Comparison of ENCODE assay signal across 9 mouse cellular contexts in the genomic region with DNA sequence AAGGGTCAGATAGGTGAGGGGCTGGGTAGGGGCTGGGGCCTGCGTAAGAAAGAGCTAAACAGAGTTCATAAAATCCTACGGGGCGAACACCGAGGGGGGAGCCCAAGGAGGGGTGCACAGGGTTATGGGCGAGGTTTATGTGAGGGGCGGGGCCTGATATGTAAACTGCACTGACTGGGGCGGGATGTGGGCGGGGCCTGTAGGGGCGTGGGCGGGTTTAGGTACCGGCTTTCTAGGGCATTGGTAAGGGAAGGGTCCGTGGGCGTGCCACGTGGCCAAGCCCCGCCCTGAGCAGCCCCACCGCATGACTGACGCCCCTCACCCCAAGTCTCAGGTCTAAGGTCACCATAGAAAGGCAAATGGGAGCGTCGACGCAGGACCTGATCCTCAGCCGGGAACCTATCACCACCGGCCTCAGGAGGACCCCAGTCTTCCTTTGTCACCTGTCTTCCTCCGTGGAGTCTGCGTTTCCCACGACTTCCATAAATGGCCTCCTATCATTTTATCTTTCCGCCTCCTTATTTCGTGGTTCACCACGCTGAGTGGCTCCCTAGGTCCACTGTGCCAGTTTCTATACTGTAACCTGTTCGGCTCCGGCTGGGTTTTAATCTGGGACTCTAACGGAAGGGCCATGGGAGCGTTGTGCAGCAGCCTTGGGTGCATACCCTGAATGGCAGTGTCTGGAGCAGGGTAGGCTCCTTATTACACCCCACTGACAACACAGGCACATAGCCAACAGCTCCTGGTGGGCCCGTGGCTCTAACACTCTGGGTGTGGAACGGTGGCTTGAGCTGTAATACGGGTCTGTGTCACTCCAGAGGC. TPM values are rescaled to one million over a fixed set of nuclear protein-coding genes. Genes with fewer than 3 reads are reported as not detected.
DNase-seq lines count a peak whose midpoint lies in the region; ATAC-seq and TF ChIP-seq lines count a peak whose summit lies in the region.
"Had no signal": no experiment of that assay in that cellular context is flagged by ENCODE, and none has a peak within 500 bp of the region (broad histone marks: within the 10 kb centered on the region; RNA-seq: fewer than 3 reads in every experiment).

No protein-coding gene starts in this region.

- peaks cover 7% of the 10 kb centered on the region for H3K27me3 ChIP-seq in embryonic facial prominence, embryonic 12.5 days
- peaks cover 25% of the 10 kb centered on the region for H3K27me3 ChIP-seq in hindbrain, embryonic 10.5 days (ENCODE audit: insufficient read depth, poor library complexity, severe bottlenecking)
- no peaks in the 10 kb centered on the region for H3K27me3 ChIP-seq in lung, postnatal 0 days (replicated peaks; ENCODE audit: insufficient read depth, low read length)

- TF ChIP-seq CTCF in lung, postnatal 0 days (IDR thresholded peaks at IDR 0.05): no peak

- intact Hi-C loops in gastrocnemius, postnatal 14 days (cut with DNase I; ENCODE audit: low total_unique reads): no loop called here

- 7% methylated on average over 34 of the region's 35 CpGs for WGBS in embryonic facial prominence, embryonic 12.5 days
- WGBS in hindbrain, embryonic 10.5 days: 8% methylated on average over 35 of the region's 35 CpGs
- WGBS in lung, postnatal 0 days: 4% methylated on average over 34 of the region's 35 CpGs

- peak overlapping the region; percentile 81 for H3K27ac ChIP-seq in ES-E14 (ENCODE audit: insufficient read depth, low read depth, low read length, poor library complexity, severe bottlenecking)
- no peak overlapping the region for H3K27ac ChIP-seq in embryonic facial prominence, embryonic 12.5 days
- peak overlapping the region; percentile 84 for H3K27ac ChIP-seq in hindbrain, embryonic 10.5 days
- H3K27ac ChIP-seq in lung, postnatal 0 days (ENCODE audit: low read length): no peak overlapping the region

- ATAC-seq in embryonic facial prominence, embryonic 12.5 days (ENCODE audit: insufficient number of reproducible peaks, insufficient read depth, low FRiP score, low TSS enrichment): peak; percentile 59
- peak; percentile 84 for ATAC-seq in lung, postnatal 0 days

- in situ Hi-C loops in ES-E14 (cut with MboI; ENCODE audit: low sequenced_read_pairs in 2 of 2, unreplicated experiment in 2 of 2): no loop called here

- H3K4me1 ChIP-seq in ES-E14 (ENCODE audit: control insufficient read depth in 2 of 2, insufficient read depth in 2 of 2, low read length in 2 of 2, poor library complexity in 1 of 2): peaks cover 0 to 3% of the 10 kb centered on the region in 2 experiments; a peak in 2 of 4 replicates
- H3K4me1 ChIP-seq in embryonic facial prominence, embryonic 12.5 days: peaks cover 7% of the 10 kb centered on the region; the same call in 1 of the 2 replicates
- peaks cover 27% of the 10 kb centered on the region for H3K4me1 ChIP-seq in hindbrain, embryonic 10.5 days (replicated peaks)
- H3K4me1 ChIP-seq in lung, postnatal 0 days (ENCODE audit: insufficient read depth, low read depth, low read length): no peaks in the 10 kb centered on the region

- no peak for TF ChIP-seq EP300 in lung, postnatal 0 days (IDR thresholded peaks at IDR 0.05)

- peak overlapping the region; percentile 77 for H3K9ac ChIP-seq in ES-E14 (ENCODE audit: insufficient read depth, low read depth, low read length, poor library complexity, severe bottlenecking)
- H3K9ac ChIP-seq in embryonic facial prominence, embryonic 12.5 days: peak overlapping the region; percentile 56; the same call in 1 of the 2 replicates
- no peak overlapping the region for H3K9ac ChIP-seq in lung, postnatal 0 days (replicated peaks; ENCODE audit: low read depth)

- H3K9me3 ChIP-seq in ES-E14 (ENCODE audit: control insufficient read depth, insufficient read depth, low read depth, low read length): no peaks in the 10 kb centered on the region
- no peaks in the 10 kb centered on the region for H3K9me3 ChIP-seq in embryonic facial prominence, embryonic 12.5 days
- H3K9me3 ChIP-seq in hindbrain, embryonic 10.5 days: 0 out of 2 replicates have a peak, but pooled peaks cover 4% of the 10 kb centered on the region
- H3K9me3 ChIP-seq in lung, postnatal 0 days (ENCODE audit: low read length): no peaks in the 10 kb centered on the region

- peaks cover 9% of the 10 kb centered on the region; the same call in 1 of the 2 replicates for H3K36me3 ChIP-seq in ES-E14 (ENCODE audit: control insufficient read depth, insufficient read depth, low read length, poor library complexity, severe bottlenecking)
- no peaks in the 10 kb centered on the region for H3K36me3 ChIP-seq in embryonic facial prominence, embryonic 12.5 days
- H3K36me3 ChIP-seq in hindbrain, embryonic 10.5 days: no peaks in the 10 kb centered on the region
- H3K36me3 ChIP-seq in lung, postnatal 0 days (ENCODE audit: insufficient read depth, low read length): no peaks in the 10 kb centered on the region

- peak overlapping the region; percentile 85 to 95 for H3K4me3 ChIP-seq in ES-E14 (ENCODE audit: insufficient read depth in 1 of 2, low read depth in 1 of 2, low read length in 2 of 2, poor library complexity in 1 of 2, severe bottlenecking in 1 of 2)
- peak overlapping the region; percentile 48 for H3K4me3 ChIP-seq in embryonic facial prominence, embryonic 12.5 days
- H3K4me3 ChIP-seq in hindbrain, embryonic 10.5 days: peak overlapping the region; percentile 72
- H3K4me3 ChIP-seq in lung, postnatal 0 days (ENCODE audit: low read depth, low read length): peak overlapping the region; percentile 55

- DNase-seq in ES-E14 (ENCODE audit: low read depth, low spot score): peak; percentile 83
- peak; percentile 12 to 48 for DNase-seq in adrenal gland, postnatal 36 days
- peak; percentile 85 for DNase-seq in hindbrain, embryonic 10.5 days (ENCODE audit: low spot score)
- DNase-seq in layer of hippocampus, postnatal 36 days: peak; percentile 14 to 34
- peak; percentile 72 for DNase-seq in lung, postnatal 0 days (ENCODE audit: low spot score)
- peak; percentile 73 for DNase-seq in right cerebral cortex, adult 18-20 months
- DNase-seq in gastrocnemius, postnatal 14 days: no peak

- peak overlapping the region; percentile 61 for H3K4me2 ChIP-seq in embryonic facial prominence, embryonic 12.5 days (replicated peaks)
- peak overlapping the region; percentile 92 for H3K4me2 ChIP-seq in lung, postnatal 0 days (replicated peaks; ENCODE audit: low read depth, low read length)

TF ChIP-seq in ES-E14, 5 proteins besides CTCF, POLR2A, EP300 and RAD21:
- TF ChIP-seq ZC3H11A (IDR thresholded peaks at IDR 0.05; ENCODE audit: borderline replicate concordance, low read depth, low read length) (no peak), MAFK (IDR thresholded peaks at IDR 0.05; ENCODE audit: insufficient read depth, low read depth, low read length) (no peak), CHD2 (IDR thresholded peaks at IDR 0.05; ENCODE audit: low read depth, low read length) (no peak), HCFC1 (IDR thresholded peaks at IDR 0.05; ENCODE audit: borderline replicate concordance, insufficient read depth, low read length) (no peak), ZNF384 (IDR thresholded peaks at IDR 0.05; ENCODE audit: low read depth, low read length) (no peak)
TF ChIP-seq in ES-E14: peak in this region for 0.

RNA-seq across cellular contexts. Expression of gene Lrrc3, which starts 0.8 kb away (rescaled TPM):
- total RNA-seq in ES-E14 (2012; rRNA removed): 2.5 and 4.1 TPM in 2 replicates
- 1 to 10 TPM; 4.2 to 5.7 TPM for total RNA-seq in adrenal gland, postnatal 36 days (2021)
- 4.4 and 4.7 TPM in 2 replicates for polyA plus RNA-seq in embryonic facial prominence, embryonic 12.5 days (2016; fragmentation: Nextera tagmentation; extraction: Ambion mirVana)
- 2.6 and 4.1 TPM in 2 replicates for polyA plus RNA-seq in hindbrain, embryonic 10.5 days (2016; fragmentation: Nextera tagmentation; extraction: Ambion mirVana)
- 1 to 10 TPM; 3.8 to 4.7 TPM for total RNA-seq in layer of hippocampus, postnatal 36 days (2021)
- polyA plus RNA-seq in lung, postnatal 0 days (2015; fragmentation: Nextera tagmentation; extraction: Ambion mirVana): 1.2 and 1.6 TPM in 2 replicates
- total RNA-seq in gastrocnemius, postnatal 14 days (2021): under 1 TPM; 0.33 to 0.41 TPM

RNA-seq across cellular contexts. Expression of gene Gm3285, which starts 41.3 kb away (rescaled TPM):
- not detected in 2 replicates for total RNA-seq in ES-E14 (2012; rRNA removed)
- total RNA-seq in adrenal gland, postnatal 36 days (2021): not detected
- not detected in 2 replicates for polyA plus RNA-seq in embryonic facial prominence, embryonic 12.5 days (2016; fragmentation: Nextera tagmentation; extraction: Ambion mirVana)
- polyA plus RNA-seq in hindbrain, embryonic 10.5 days (2016; fragmentation: Nextera tagmentation; extraction: Ambion mirVana): not detected in 2 replicates
- total RNA-seq in layer of hippocampus, postnatal 36 days (2021): not detected
- not detected in 2 replicates for polyA plus RNA-seq in lung, postnatal 0 days (2015; fragmentation: Nextera tagmentation; extraction: Ambion mirVana)
- not detected for total RNA-seq in gastrocnemius, postnatal 14 days (2021)
- total RNA-seq: heart, postnatal 10 days had no signal

RNA-seq across cellular contexts. Expression of gene Gm10318, which starts 50.4 kb away (rescaled TPM):
- not detected in 2 replicates for total RNA-seq in ES-E14 (2012; rRNA removed)
- not detected for total RNA-seq in adrenal gland, postnatal 36 days (2021)
- not detected in 2 replicates for polyA plus RNA-seq in embryonic facial prominence, embryonic 12.5 days (2016; fragmentation: Nextera tagmentation; extraction: Ambion mirVana)
- not detected in 2 replicates for polyA plus RNA-seq in hindbrain, embryonic 10.5 days (2016; fragmentation: Nextera tagmentation; extraction: Ambion mirVana)
- not detected for total RNA-seq in layer of hippocampus, postnatal 36 days (2021)
- not detected in 2 replicates for polyA plus RNA-seq in lung, postnatal 0 days (2015; fragmentation: Nextera tagmentation; extraction: Ambion mirVana)
- total RNA-seq in gastrocnemius, postnatal 14 days (2021): not detected
- total RNA-seq: heart, postnatal 10 days had no signal

RNA-seq across cellular contexts. Expression of gene Gm36176, which starts 56.5 kb away (rescaled TPM):
- not detected in 2 replicates for total RNA-seq in ES-E14 (2012; rRNA removed)
- not detected for total RNA-seq in adrenal gland, postnatal 36 days (2021)
- polyA plus RNA-seq in embryonic facial prominence, embryonic 12.5 days (2016; fragmentation: Nextera tagmentation; extraction: Ambion mirVana): not detected in 2 replicates
- polyA plus RNA-seq in hindbrain, embryonic 10.5 days (2016; fragmentation: Nextera tagmentation; extraction: Ambion mirVana): not detected in 2 replicates
- not detected for total RNA-seq in layer of hippocampus, postnatal 36 days (2021)
- not detected in 2 replicates for polyA plus RNA-seq in lung, postnatal 0 days (2015; fragmentation: Nextera tagmentation; extraction: Ambion mirVana)
- not detected for total RNA-seq in gastrocnemius, postnatal 14 days (2021)
- total RNA-seq: heart, postnatal 10 days had no signal

Comparison
In these comparisons a context has a peak if more than half of its experiments do, and no peak if none do; other contexts are left out.
1. H3K27ac ChIP-seq: peak in ES-E14 (single experiment) and hindbrain, embryonic 10.5 days (single experiment); none in embryonic facial prominence, embryonic 12.5 days (single experiment) and lung, postnatal 0 days (single experiment).
2. Peak in every context shown above with its lines, with median percentiles within 50 percentile points of each other: H3K4me3 ChIP-seq.